Mouse (Mus musculus) lung, postnatal 0 days (tissue): ENCODE measurements at regions not wholly inside any gene's neighbourhood (a gene's known extent, or its start where the extent isn't known, plus 50 kb on each side); places are given as distances from the start of the nearest gene placed in this dataset.
"Not testable (repeated sequence)": the region's sequence is repeated elsewhere in the genome, so short reads cannot be mapped to it uniquely, and the experiment has no call there.

Experiments used
- CTCF ChIP-seq: IDR thresholded peaks from 2 replicates; pipeline ENCODE4 v1.5.1; 2016; ENCODE audit warnings: antibody characterized with exemption, mild to moderate bottlenecking
- EP300 ChIP-seq: IDR thresholded peaks from 2 replicates; pipeline ENCODE4 v1.6.1; 2016; ENCODE audit warnings: antibody characterized with exemption, mild to moderate bottlenecking, control low read depth

- not testable (repeated sequence) for TF ChIP-seq CTCF, EP300
Measured at GRCm38 (mm10) chr9:11067125-11067524, 162.6 kb upstream of the Cntn5 start.
